13 mouse cellular contexts compared by ENCODE assay signal in the genomic region with DNA sequence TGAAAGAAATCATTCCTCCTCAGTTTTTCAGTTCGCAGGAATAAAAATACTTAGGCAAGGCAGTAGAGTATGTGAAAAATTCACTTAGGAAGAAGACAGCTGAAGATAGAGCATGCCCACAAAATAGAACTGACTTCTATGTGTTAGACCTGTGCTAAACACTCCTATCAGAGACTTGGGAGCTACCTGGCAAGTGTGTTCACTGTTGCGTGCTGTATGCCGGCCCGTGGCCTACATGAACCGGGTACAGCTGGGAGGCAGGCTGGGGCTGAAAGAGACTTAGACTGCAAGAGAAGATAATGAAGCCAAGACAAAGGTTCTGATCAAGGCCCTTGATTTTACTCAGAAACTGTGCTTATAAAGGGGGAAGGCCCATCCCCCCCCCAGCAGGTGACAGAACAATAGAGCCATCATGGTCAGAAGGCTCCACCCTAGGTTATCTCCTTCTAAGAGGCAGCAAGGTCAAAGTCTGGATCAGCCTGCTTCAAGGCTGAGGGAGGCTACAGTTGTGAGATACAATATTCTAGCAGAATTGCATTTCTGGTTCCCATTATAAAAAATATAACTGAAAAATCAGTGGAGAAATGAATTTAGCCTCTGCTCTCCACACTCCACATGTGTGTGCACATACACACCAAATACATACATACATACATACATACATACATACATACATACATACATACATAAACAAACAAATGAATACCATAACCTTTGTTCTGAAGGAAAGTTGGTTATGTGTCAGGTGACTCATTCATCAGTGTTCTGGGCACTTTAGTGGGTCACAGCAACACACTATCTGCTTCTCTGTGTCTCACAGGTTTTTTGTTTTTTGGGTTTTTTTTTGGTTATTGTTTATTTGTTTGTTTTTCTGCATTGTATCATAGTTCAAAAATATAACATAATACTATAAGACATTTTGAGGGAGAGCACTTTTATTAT.
"Had no signal": no experiment of that assay in that cellular context is flagged by ENCODE, and none has a peak within 500 bp of the region (broad histone marks: within the 10 kb centered on the region; RNA-seq: fewer than 3 reads in every experiment).

No protein-coding gene starts in this region.

- H3K4me3 ChIP-seq: layer of hippocampus, adult 2 months; limb, embryonic 15.5 days; midbrain, embryonic 12.5 days; neural tube, embryonic 13.5 days had no signal

- ATAC-seq: midbrain, embryonic 16.5 days had no signal

- DNase-seq: kidney, adult 8-10 months; kidney, postnatal 36 days; lung, adult 18-20 months; retina, postnatal 1 day; right cerebral cortex, postnatal 4 days; spleen, adult 18-20 months; thymus, adult 18-20 months; thymus, postnatal 14 days had no signal

- H3K4me2 ChIP-seq: limb, embryonic 15.5 days; midbrain, embryonic 12.5 days; neural tube, embryonic 13.5 days had no signal

- H3K27me3 ChIP-seq: limb, embryonic 15.5 days; midbrain, embryonic 12.5 days; neural tube, embryonic 13.5 days had no signal

- H3K36me3 ChIP-seq: limb, embryonic 15.5 days; midbrain, embryonic 12.5 days; neural tube, embryonic 13.5 days had no signal

- H3K4me1 ChIP-seq: limb, embryonic 15.5 days; midbrain, embryonic 12.5 days; neural tube, embryonic 13.5 days had no signal

- H3K9me3 ChIP-seq: limb, embryonic 15.5 days; midbrain, embryonic 12.5 days; neural tube, embryonic 13.5 days had no signal

- H3K9ac ChIP-seq: limb, embryonic 15.5 days; midbrain, embryonic 12.5 days; neural tube, embryonic 13.5 days had no signal

- H3K27ac ChIP-seq: layer of hippocampus, adult 2 months; limb, embryonic 15.5 days; midbrain, embryonic 12.5 days; neural tube, embryonic 13.5 days had no signal
